Mouse (Mus musculus) hindbrain, embryonic 14.5 days (tissue): ENCODE results near the gene Golgb1. TPM values are rescaled to one million over a fixed set of nuclear protein-coding genes. Genes with fewer than 3 reads are reported as not detected.

ENCODE experiments used
- ATAC-seq: fragments of 200-750 bp; cut with Nextera tagmentation; 2 replicates; pipeline ENCODE4 v1.8.0; 2017; ENCODE audit warnings: moderate number of reproducible peaks, mild to moderate bottlenecking, moderate TSS enrichment, moderate library complexity; ENCODE audit not compliant: low FRiP score
- DNase-seq: peaks from one replicate; pipeline ENCODE4 v3.0.0-alpha.2; 2015; ENCODE audit warnings: low spot score
- H3K27ac ChIP-seq: fragments of 300-500 bp; sonication (generic); 2 replicates; pipeline ENCODE4 v1.5.1; 2014; ENCODE audit warnings: mild to moderate bottlenecking, moderate library complexity
- H3K27me3 ChIP-seq: fragments of 300-500 bp; sonication (generic); 2 replicates; pipeline ENCODE4 v1.6.1; 2014; ENCODE audit warnings: mild to moderate bottlenecking, low read length, mixed read lengths; ENCODE audit not compliant: control insufficient read depth, insufficient read depth
- H3K36me3 ChIP-seq: fragments of 300-500 bp; sonication (generic); replicated peaks from 2 replicates; pipeline ENCODE4 v1.6.1; 2014; ENCODE audit not compliant: control insufficient read depth, insufficient read depth
- H3K4me1 ChIP-seq: fragments of 300-500 bp; sonication (generic); replicated peaks from 2 replicates; pipeline ENCODE4 v1.6.1; 2014; ENCODE audit warnings: antibody characterized with exemption, low read length, mixed read lengths; ENCODE audit not compliant: control insufficient read depth, insufficient read depth
- H3K4me2 ChIP-seq: fragments of 300-500 bp; sonication (generic); replicated peaks from 2 replicates; pipeline ENCODE4 v1.6.1; 2014; ENCODE audit warnings: mild to moderate bottlenecking, moderate library complexity
- H3K4me3 ChIP-seq: fragments of 300-500 bp; sonication (generic); replicated peaks from 2 replicates; pipeline ENCODE4 v1.5.1; 2014; ENCODE audit warnings: mild to moderate bottlenecking, low read length
- H3K9ac ChIP-seq: fragments of 300-500 bp; sonication (generic); 2 replicates; pipeline ENCODE4 v1.6.1; 2014
- H3K9me3 ChIP-seq: fragments of 300-500 bp; sonication (generic); 2 replicates; pipeline ENCODE4 v1.6.1; 2016; ENCODE audit warnings: low read length; ENCODE audit not compliant: control insufficient read depth
- WGBS: fragments of 180-500 bp; shearing (Covaris S2); extraction: QIAGEN DNeasy Blood & Tissue Kit; methylation state at CpG from one replicate; pipeline ENCODE4 v1.1.7; 2014; 5-methylcytosine and 5-hydroxymethylcytosine counted together
- polyA plus RNA-seq: library from polyadenylated mRNA; unstranded; fragments of >200 nt; fragmentation: Nextera tagmentation; extraction: Ambion mirVana; gene quantifications from 2 replicates; pipeline ENCODE4 v1.2.1, GENCODE M21; 2014

The Golgb1 gene
- polyA plus RNA-seq, 1 experiment from 2014 or later, result 86.1 TPM

- H3K27me3 ChIP-seq, result no peaks in the 10 kb centered on the region
- H3K36me3 ChIP-seq, result peaks cover 90% of the 10 kb centered on the region
- no peaks in the 10 kb centered on the region for H3K9me3 ChIP-seq
- no peaks in the 10 kb centered on the region for H3K4me1 ChIP-seq
- H3K4me2 ChIP-seq, result no peak overlapping the region
- ATAC-seq (no peak), DNase-seq (no peak)
- H3K4me3 ChIP-seq, result no peak overlapping the region
- no peak overlapping the region for H3K9ac ChIP-seq
- H3K27ac ChIP-seq, result no peak overlapping the region
- WGBS, result 91% methylated on average over 10 of the region's 10 CpGs
Measured at GRCm38 (mm10) chr16:36911909-36912308, 37.0 kb downstream of the Golgb1 start.

- Histone ChIP-seq H3K9ac (no peak overlapping the region), H3K4me3 (no peak overlapping the region), H3K4me1 (no peaks in the 10 kb centered on the region), H3K36me3 (peaks cover 90% of the 10 kb centered on the region), H3K27ac (no peak overlapping the region), H3K9me3 (no peaks in the 10 kb centered on the region), H3K27me3 (no peaks in the 10 kb centered on the region), H3K4me2 (no peak overlapping the region)
- DNase-seq (no peak), ATAC-seq (no peak)
- WGBS, result 94% methylated on average over 13 of the region's 13 CpGs
Measured at GRCm38 (mm10) chr16:36912311-36912710, 37.4 kb downstream of the Golgb1 start.

- H3K9me3 ChIP-seq, result no peaks in the 10 kb centered on the region
- WGBS, result 89% methylated on average over 5 of the region's 5 CpGs
- H3K4me1 ChIP-seq, result no peaks in the 10 kb centered on the region
- no peak overlapping the region for H3K4me2 ChIP-seq
- H3K4me3 ChIP-seq, result no peak overlapping the region
- no peak overlapping the region for H3K9ac ChIP-seq
- H3K27ac ChIP-seq, result no peak overlapping the region
- ATAC-seq (no peak), DNase-seq (no peak)
- H3K27me3 ChIP-seq, result no peaks in the 10 kb centered on the region
- H3K36me3 ChIP-seq, result peaks cover 91% of the 10 kb centered on the region
Measured at GRCm38 (mm10) chr16:36914195-36914594, 39.3 kb downstream of the Golgb1 start.

GRCm38 (mm10) chr16:36918505-36918904, 43.6 kb downstream of the Golgb1 start:
- H3K4me2 ChIP-seq, result no peak overlapping the region
- H3K36me3 ChIP-seq, result peaks cover 82% of the 10 kb centered on the region
- no peak overlapping the region for H3K4me3 ChIP-seq

DNA sequence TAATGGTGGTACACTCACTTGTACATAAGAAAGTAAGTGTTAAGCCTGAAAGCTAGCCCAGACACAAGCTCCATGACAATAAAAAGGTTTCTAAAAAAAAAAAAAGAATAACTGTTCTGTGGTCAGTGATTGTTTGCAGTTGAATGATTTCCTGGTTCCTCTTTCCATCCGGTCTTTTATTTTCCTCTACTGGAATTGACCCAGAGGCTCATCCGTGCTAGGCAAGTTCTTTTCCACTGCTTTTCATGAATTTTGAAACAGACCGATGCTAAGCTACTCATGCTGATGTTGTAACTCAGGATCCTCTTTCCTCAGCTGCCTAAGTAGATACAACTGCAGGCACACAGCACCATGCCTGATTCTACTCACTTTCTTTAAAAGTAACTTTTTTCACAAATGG, 45.5 kb downstream of the Golgb1 start:
- DNase-seq (no peak), ATAC-seq (no peak)
- WGBS, result 92% methylated on average over 3 of the region's 3 CpGs
- no peaks in the 10 kb centered on the region for H3K4me1 ChIP-seq
- peaks cover 79% of the 10 kb centered on the region for H3K36me3 ChIP-seq
- no peaks in the 10 kb centered on the region for H3K27me3 ChIP-seq
- no peaks in the 10 kb centered on the region for H3K9me3 ChIP-seq
- H3K4me3 ChIP-seq, result no peak overlapping the region
- no peak overlapping the region for H3K9ac ChIP-seq
- H3K27ac ChIP-seq, result no peak overlapping the region
- H3K4me2 ChIP-seq, result no peak overlapping the region

More at GRCm38 (mm10) chr16:36918505-36918904, 43.6 kb downstream of the Golgb1 start:
- 90% methylated on average over 10 of the region's 10 CpGs for WGBS
- DNase-seq (no peak), ATAC-seq (no peak)
- no peak overlapping the region for H3K27ac ChIP-seq
- H3K9me3 ChIP-seq, result no peaks in the 10 kb centered on the region
- H3K4me1 ChIP-seq, result no peaks in the 10 kb centered on the region
- H3K27me3 ChIP-seq, result no peaks in the 10 kb centered on the region
- no peak overlapping the region for H3K9ac ChIP-seq

- WGBS, result 92% methylated on average over 8 of the region's 8 CpGs
- peaks cover 79% of the 10 kb centered on the region for H3K36me3 ChIP-seq
- H3K27ac ChIP-seq, result no peak overlapping the region
- H3K4me3 ChIP-seq, result no peak overlapping the region
- H3K27me3 ChIP-seq, result no peaks in the 10 kb centered on the region
- no peak overlapping the region for H3K4me2 ChIP-seq
- H3K9me3 ChIP-seq, result no peaks in the 10 kb centered on the region
- no peak for ATAC-seq
- H3K9ac ChIP-seq, result no peak overlapping the region
- DNase-seq, result no peak
- no peaks in the 10 kb centered on the region for H3K4me1 ChIP-seq
Measured at GRCm38 (mm10) chr16:36921067-36921613, 46.2 kb downstream of the Golgb1 start.

DNA sequence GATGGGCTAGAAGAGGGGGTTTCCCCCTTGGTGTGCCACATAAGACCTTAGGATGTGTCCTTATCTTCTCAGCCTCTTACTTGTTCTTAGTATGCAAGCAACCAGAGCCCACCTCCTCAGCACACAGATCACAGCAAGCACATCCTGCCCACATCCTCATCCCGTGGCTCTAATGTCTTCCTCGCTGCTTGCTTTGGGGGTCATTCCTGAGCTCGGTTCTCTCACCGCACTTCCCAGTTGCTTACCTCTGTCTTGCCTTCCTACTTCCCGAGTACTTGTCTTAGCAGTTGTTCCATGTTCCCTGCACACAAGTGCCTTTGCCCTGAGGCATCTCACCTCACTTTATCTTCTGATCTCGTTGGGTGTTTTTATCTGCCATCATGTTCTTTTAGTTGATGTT, 47.0 kb downstream of the Golgb1 start:
- WGBS, result 93% methylated on average over 6 of the region's 6 CpGs
- DNase-seq (no peak), ATAC-seq (no peak)
- Histone ChIP-seq H3K4me1 (no peaks in the 10 kb centered on the region), H3K9me3 (no peaks in the 10 kb centered on the region), H3K9ac (no peak overlapping the region), H3K27me3 (no peaks in the 10 kb centered on the region), H3K4me3 (no peak overlapping the region), H3K27ac (no peak overlapping the region), H3K4me2 (no peak overlapping the region), H3K36me3 (peaks cover 80% of the 10 kb centered on the region)

- no peak overlapping the region for H3K4me2 ChIP-seq
- H3K9ac ChIP-seq, result no peak overlapping the region
- H3K4me1 ChIP-seq, result no peaks in the 10 kb centered on the region
- no peak overlapping the region for H3K27ac ChIP-seq
- WGBS, result 92% methylated on average over 8 of the region's 8 CpGs
- no peak overlapping the region for H3K4me3 ChIP-seq
- H3K27me3 ChIP-seq, result no peaks in the 10 kb centered on the region
- DNase-seq (no peak), ATAC-seq (no peak)
- H3K36me3 ChIP-seq, result peaks cover 83% of the 10 kb centered on the region
- no peaks in the 10 kb centered on the region for H3K9me3 ChIP-seq
Measured at GRCm38 (mm10) chr16:36924312-36924711, 49.4 kb downstream of the Golgb1 start.

DNA sequence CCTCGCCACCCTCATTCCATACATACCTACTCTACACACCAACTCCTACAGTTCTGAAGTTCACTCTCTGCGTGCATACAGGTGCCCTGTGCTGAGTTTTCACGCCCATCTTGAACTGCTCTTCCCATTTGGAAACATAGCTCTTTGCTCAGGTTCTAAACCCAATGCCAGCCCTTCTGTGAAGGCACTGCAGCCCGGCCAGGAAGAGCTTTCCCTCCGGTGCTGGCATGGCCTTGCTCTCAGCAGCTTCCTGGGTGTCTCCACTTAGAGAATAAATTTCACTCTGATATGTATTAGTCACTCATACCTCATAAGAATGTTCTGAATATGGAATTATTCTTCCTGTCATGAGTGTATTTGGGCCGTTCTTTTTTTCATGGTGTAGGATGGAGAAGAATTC, 50.4 kb downstream of the Golgb1 start:
- Histone ChIP-seq H3K27me3 (no peaks in the 10 kb centered on the region), H3K9ac (no peak overlapping the region), H3K4me2 (no peak overlapping the region), H3K27ac (no peak overlapping the region), H3K9me3 (no peaks in the 10 kb centered on the region), H3K36me3 (peaks cover 83% of the 10 kb centered on the region), H3K4me1 (no peaks in the 10 kb centered on the region), H3K4me3 (no peak overlapping the region)
- ATAC-seq, result no peak
- no peak for DNase-seq
- 94% methylated on average over 6 of the region's 6 CpGs for WGBS

- no peak overlapping the region for H3K4me2 ChIP-seq
- 88% methylated on average over 6 of the region's 6 CpGs for WGBS
- H3K4me1 ChIP-seq, result no peaks in the 10 kb centered on the region
- H3K36me3 ChIP-seq, result peaks cover 83% of the 10 kb centered on the region
- no peak for ATAC-seq
- no peak for DNase-seq
- H3K9ac ChIP-seq, result no peak overlapping the region
- H3K27ac ChIP-seq, result no peak overlapping the region
- no peaks in the 10 kb centered on the region for H3K9me3 ChIP-seq
- no peaks in the 10 kb centered on the region for H3K27me3 ChIP-seq
- H3K4me3 ChIP-seq, result no peak overlapping the region
Measured at GRCm38 (mm10) chr16:36925797-36926196, 50.9 kb downstream of the Golgb1 start.
